Mouse (Mus musculus): ENCODE data around the gene Syne2.
A peak's percentile ranks its signal among the peaks of the same experiment; 100 is the strongest.

Gene Syne2

GRCm38 (mm10) chr12:75817959-75818452 is at the start of gene Syne2:
Gene Syne2, plus strand, starts transcription at chr12:75818134.
- DNase-seq (ENCODE audit: low read depth, low spot score), result peak; percentile 80

GRCm38 (mm10) chr12:75771410-75771809 is 46.5 kb upstream of the Syne2 start:
- no peak for DNase-seq (ENCODE audit: low read depth, low spot score)

GRCm38 (mm10) chr12:75772424-75773034 is 45.4 kb upstream of the Syne2 start:
- peak; percentile 81 for DNase-seq (ENCODE audit: low read depth, low spot score)

- no peak for DNase-seq (ENCODE audit: low read depth, low spot score)
Observed at GRCm38 (mm10) chr12:75781445-75781844, 36.5 kb upstream of the Syne2 start.

GRCm38 (mm10) chr12:75781995-75782394 is 35.9 kb upstream of the Syne2 start:
- no peak for DNase-seq (ENCODE audit: low read depth, low spot score)

- DNase-seq (ENCODE audit: low read depth, low spot score), result no peak
Observed at GRCm38 (mm10) chr12:75784271-75784751, 33.6 kb upstream of the Syne2 start.

GRCm38 (mm10) chr12:75786681-75787080 is 31.3 kb upstream of the Syne2 start:
- peak; percentile 77 for DNase-seq (ENCODE audit: low read depth, low spot score)

- DNase-seq (ENCODE audit: low read depth, low spot score), result peak; percentile 36
Observed at GRCm38 (mm10) chr12:75789451-75789850, 28.5 kb upstream of the Syne2 start.

- no peak for DNase-seq (ENCODE audit: low read depth, low spot score)
Observed at GRCm38 (mm10) chr12:75794527-75794926, 23.4 kb upstream of the Syne2 start.

GRCm38 (mm10) chr12:75796510-75796909 is 21.4 kb upstream of the Syne2 start:
- DNase-seq (ENCODE audit: low read depth, low spot score), result peak; percentile 9

- DNase-seq (ENCODE audit: low read depth, low spot score), result no peak
Observed at GRCm38 (mm10) chr12:75806281-75806680, 11.7 kb upstream of the Syne2 start.

- DNase-seq (ENCODE audit: low read depth, low spot score), result no peak
Observed at GRCm38 (mm10) chr12:75813766-75814165, 4.2 kb upstream of the Syne2 start.

GRCm38 (mm10) chr12:75814551-75814950 is 3.4 kb upstream of the Syne2 start:
- no peak for DNase-seq (ENCODE audit: low read depth, low spot score)

- peak; percentile 22 for DNase-seq (ENCODE audit: low read depth, low spot score)
Observed at GRCm38 (mm10) chr12:75816981-75817856, 715 bp upstream of the Syne2 start.

GRCm38 (mm10) chr12:75818453-75819434 is 810 bp downstream of the Syne2 start:
- DNase-seq (ENCODE audit: low read depth, low spot score), result peak; percentile 39

GRCm38 (mm10) chr12:75819481-75819880 is 1.5 kb downstream of the Syne2 start:
- no peak for DNase-seq (ENCODE audit: low read depth, low spot score)

- no peak for DNase-seq (ENCODE audit: low read depth, low spot score)
Observed at GRCm38 (mm10) chr12:75820216-75820615, 2.3 kb downstream of the Syne2 start.

- DNase-seq (ENCODE audit: low read depth, low spot score), result no peak
Observed at GRCm38 (mm10) chr12:75822122-75822521, 4.2 kb downstream of the Syne2 start.

- no peak for DNase-seq (ENCODE audit: low read depth, low spot score)
Observed at GRCm38 (mm10) chr12:75823475-75823874, 5.5 kb downstream of the Syne2 start.

GRCm38 (mm10) chr12:75825458-75825857 is 7.5 kb downstream of the Syne2 start:
- no peak for DNase-seq (ENCODE audit: low read depth, low spot score)

GRCm38 (mm10) chr12:75826699-75827353 is 8.9 kb downstream of the Syne2 start:
- DNase-seq (ENCODE audit: low read depth, low spot score), result no peak
